Mouse (Mus musculus): ENCODE results near the gene Tcf20.

GRCm38 (mm10) chr15:82901306-82901705, 86.4 kb downstream of the Tcf20 start:
- TF ChIP-seq POLR2A (IDR thresholded peaks at IDR 0.05; ENCODE audit: control insufficient read depth, extremely low read depth, insufficient read depth, low read length, poor library complexity) (no peak), CTCF (IDR thresholded peaks at IDR 0.05; ENCODE audit: borderline replicate concordance, control insufficient read depth, extremely low read depth, insufficient read depth, low read length, poor library complexity) (no peak)
